Mouse (Mus musculus) left cerebral cortex, postnatal 25 days (tissue): ENCODE data around the gene Serpina16. TPM values are rescaled to one million over a fixed set of nuclear protein-coding genes. Genes with fewer than 3 reads are reported as not detected.

Experiments used
- DNase-seq, 2 experiments: peaks; one replicate each; pipeline ENCODE4 v3.0.0; 2022; ENCODE audit warnings: low spot score in 2 of 2, mixed read lengths in 1 of 2
- intact Hi-C: fragments of 180-260 bp; cut with DNase I; formaldehyde crosslinking; loops from one replicate; pipeline ENCODE4 v1.15.1; 2025
- total RNA-seq, 2 experiments: library from RNA; stranded (reverse); gene quantifications; 2 replicates each; pipeline ENCODE4 v1.2.3; 2021

Serpina16 gene
- total RNA-seq, 2 experiments from 2014 or later, result not detected

DNA sequence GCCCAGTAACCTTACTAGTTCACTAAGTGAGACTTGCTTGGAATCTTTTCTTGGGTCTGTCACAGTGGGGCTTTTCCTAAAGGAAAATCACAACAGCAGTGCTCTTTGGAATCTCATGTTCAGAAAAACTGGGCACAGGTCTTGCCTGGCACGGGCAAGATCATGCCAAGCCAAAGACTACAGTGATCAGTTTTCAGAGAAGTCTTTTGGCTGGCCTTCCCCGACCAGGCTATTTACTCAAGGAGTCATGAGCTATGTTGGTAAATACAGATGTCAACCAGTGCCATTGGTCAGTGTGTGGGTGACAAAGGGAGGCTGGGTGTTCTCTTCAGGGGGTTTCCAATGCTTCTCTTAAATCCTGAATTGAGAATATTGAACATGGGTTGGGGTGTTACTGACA is 16.8 kb downstream of the Serpina16 start:
- no peak for DNase-seq
- intact Hi-C loops, result no loop called here

DNA sequence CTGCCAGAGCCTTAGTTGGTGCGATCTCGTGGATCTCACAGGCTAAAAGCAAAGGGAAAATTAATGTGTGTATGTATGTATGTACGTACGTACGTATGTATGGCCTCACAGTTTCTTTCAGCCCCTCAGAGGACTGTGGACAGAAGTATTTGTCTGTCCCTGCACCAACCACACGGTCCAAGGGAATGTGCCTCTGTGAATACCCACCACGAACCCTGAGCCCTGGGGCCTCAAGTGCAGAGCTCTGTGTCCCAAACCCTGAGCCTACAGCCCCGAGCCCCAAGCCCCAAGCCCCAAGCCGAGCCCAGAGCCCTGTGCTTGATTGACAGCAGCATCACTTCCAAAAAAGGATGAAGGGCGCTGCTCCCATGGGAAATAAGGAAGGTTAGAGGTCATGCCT is 17.9 kb downstream of the Serpina16 start:
- intact Hi-C loops, result no loop called here
- no peak for DNase-seq

DNA sequence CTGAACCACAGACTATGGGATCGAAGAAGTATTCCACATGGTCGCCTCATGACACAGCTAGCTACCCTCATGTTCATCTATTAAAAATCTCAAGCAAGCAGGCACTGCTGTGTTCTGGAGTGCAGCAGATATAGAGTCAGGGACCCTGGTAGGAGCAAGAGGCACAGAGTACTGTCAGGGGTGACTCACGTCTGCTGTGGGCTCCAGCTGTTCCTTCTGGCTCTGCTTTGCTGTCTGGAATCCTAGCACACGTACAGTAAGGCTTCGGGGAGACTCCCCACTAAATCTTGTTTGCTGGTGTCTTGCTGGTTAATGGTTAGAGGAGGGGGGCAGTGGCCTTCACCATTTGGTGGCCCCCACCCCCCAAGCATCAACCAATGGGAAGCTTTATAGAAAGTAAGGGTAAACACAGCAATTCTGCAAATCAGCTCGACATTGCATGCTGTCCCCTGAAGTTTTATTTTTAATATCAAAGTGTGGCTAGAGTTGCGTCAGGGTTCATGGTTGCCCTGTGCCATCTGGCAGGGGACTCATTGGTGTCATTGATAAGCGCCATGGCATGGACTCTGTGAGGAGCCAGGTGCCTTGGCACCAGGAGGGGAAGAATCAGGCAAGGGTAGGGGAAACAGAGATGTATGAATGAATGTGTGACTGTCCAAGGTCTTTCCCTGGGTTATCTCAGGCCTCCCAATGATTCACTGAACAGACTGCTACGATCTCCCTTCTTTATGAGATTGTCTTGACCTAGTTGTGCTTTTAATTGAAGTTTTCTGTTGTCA is 18.9 kb downstream of the Serpina16 start, which contains the start of gene Serpina6:
TSS of gene Serpina6 (minus strand) at position 365 of the 779 bp plus-strand sequence.
- intact Hi-C loops, result no loop called here

DNA sequence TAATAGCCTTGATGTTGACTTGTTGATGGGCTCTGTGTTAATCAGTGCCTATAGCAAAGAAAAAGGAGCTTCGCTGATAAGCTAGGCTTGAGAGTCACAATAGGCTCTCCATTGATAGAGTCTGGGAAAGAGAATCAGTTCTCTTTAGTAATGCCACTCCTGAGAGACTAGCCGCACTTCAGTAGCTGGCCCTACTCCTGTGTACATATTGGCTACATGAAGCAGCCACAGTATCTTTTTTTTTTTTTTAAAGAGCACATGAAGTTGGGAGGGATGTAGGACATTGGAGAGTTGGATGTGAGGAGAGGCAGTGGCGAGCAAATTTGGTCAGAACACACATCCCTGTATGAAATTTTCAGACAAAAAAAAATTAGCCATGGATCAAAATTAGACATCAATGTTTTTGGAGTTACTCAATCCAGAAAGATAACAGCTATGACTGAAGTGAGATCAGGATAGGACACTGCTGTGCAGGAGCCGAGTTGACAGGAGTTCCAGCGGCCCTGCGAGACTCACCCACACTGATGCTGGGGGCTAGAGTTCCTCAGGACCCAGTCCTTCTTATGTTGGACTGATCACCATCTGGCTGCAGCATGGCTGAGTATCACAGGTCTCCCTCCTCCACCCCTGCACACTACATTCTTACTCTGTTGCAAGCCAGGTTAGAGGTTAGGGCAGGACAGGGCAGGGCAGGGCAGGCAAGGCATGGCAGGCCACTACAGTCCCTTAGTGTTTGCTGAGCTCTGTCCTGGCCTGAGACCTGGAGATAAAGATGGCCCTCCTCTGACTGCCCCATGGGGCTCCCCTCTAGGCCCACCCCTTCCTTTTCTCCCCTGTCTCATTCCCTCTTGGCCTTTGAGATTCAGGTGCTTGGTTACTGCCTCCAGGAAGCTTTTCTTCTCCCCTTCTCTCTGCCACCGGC is 20.6 kb downstream of the Serpina16 start:
- DNase-seq, result no peak
- intact Hi-C loops, result no loop called here

More for the DNA sequence above, 18.9 kb downstream of the Serpina16 start, which contains the start of gene Serpina6:
- no peak for DNase-seq

DNA sequence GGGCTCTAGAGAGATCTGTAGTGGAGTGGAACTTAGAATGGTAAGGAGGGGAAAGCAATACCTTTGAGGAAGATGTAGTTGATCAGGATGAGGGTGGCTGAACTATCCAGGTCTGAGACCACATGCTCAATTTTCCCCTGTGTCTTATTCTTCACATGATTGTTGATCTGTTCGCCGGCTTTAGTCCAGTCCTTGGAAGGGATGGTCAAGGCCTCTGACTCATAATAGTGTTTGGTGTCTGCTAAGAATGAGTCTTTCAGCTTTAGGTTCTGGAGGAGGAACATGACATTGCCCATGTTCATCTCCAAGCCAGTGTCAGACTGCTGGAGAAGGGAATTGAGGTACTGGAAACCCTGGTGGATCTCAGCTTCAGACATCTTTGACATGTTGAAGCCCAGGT is 22.1 kb downstream of the Serpina16 start:
- intact Hi-C loops, result no loop called here
- no peak for DNase-seq

DNA sequence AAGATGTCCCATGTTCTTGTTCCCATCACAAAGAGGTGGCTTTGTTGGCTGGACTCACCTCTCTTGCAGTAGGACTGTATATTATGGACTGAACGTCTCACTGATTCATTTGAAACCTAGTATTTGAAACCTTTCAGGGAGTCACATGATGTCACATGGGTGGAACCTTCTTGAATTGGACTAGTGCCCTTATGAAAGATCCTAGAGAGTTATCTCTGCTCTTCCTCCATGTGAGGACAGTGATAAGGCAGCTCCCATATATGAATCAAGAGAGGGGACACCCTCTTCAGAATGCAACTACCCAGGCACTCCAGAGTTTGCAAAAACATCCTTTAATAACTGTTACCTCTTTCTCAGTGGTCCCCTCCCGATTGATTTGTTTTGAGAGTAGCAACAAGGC is 29.6 kb downstream of the Serpina16 start:
- DNase-seq, result no peak
- intact Hi-C loops, result no loop called here

DNA sequence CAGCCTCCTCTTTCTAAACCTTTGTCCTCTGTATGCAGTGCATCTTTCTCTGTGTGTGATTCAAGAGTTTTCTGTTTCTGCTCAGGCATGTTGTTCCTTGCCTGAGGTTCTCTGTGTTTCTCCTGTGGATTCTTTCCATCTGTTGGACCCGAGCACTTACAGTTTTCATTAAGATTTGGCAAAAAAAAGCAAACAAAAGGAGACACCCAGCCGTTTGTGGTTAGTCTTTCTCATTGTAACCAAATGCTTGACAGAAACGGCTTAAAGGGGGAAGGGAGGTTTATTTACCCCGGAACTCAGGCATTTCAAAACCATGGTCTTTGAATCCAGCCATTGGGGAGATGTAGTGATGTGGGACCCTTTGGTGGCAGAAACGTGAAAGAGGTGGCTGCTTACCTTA is 31.3 kb downstream of the Serpina16 start:
- no peak for DNase-seq
- intact Hi-C loops, result loop anchor here (5.0 kb wide), 3 partner anchors 102 to 212 kb away; partner anchors contain the start of gene Ifi27

DNA sequence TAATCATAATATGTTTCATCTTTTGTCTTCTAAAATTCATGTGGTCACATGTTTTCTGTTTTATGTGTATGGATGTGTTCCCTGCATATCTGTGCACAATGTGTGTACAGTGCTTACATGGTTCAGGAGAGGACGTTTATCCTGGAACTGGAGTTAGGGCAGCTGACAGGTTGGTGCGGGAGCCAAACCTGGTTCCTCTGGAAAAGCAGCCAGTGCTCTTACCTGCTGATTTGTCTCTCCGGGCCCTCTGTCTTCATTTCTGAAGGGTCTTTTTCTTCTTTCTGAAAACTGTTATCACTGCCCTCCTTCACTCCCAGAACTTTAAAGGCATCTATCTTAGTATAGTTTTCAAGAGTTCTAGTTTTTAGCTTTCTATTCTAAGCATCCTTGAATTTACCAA is 32.1 kb downstream of the Serpina16 start:
- intact Hi-C loops, result loop anchor here (5.0 kb wide), 3 partner anchors 102 to 212 kb away; partner anchors contain the start of gene Ifi27
- no peak for DNase-seq

DNA sequence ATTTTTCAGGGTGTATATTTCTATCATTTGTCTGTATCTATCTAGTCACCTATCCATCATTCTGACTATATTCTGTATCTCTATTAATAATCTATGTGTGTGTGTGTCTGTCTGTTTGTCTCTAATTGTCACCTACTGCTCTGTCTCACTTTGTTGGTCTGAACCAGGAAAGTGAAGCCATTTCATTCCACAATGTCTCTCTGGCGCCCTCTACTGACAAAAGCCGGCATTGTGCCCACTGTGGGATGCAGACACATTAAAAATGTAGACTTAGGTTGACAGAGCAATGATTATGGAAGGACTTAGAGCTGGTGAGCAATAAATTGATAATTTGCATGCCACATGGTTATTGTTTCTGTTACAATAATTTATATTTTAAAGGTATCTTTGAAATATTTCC is 32.6 kb downstream of the Serpina16 start:
- peak; percentile 77 to 80 for DNase-seq
- intact Hi-C loops, result loop anchor here (5.0 kb wide), 3 partner anchors 101 to 211 kb away; partner anchors contain the start of gene Ifi27

DNA sequence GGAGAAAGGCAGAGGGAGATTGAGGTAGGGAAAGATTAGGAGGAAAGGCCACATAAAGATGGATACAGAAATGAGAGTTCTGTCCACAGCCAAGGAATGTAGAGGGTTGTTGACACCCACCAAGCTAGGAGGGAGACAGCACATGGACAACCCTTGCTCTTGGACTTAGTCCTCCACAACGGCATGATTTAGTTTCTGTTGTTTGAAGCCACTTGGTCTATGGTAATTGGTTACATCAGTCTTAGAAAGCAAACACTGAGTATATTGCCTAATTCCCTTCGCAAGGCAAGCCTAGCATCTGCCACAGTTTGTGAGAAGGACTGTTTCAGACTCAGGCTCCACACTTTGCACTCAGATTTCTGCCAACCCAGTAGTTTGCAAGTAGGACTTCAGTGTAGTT is 40.1 kb downstream of the Serpina16 start:
- intact Hi-C loops, result no loop called here
- no peak for DNase-seq

DNA sequence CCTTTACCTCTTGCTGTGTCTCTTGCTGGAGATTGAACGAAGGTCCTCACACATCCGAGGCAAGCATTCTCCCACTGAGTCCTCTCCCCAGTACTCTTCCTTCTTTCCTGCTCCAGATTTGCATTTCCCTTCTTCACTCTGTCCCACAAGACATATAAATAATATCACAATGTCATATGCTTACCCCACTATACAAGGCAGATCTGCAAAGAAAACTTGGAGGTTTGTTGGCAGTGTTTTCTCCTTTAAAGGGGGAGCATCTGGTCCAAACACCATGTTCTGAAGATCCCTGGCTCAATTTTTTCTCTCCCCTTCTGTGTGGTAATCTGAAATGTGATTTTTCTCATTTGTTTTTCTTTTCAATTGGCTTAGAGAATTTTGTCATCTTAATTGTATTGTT is 41.5 kb downstream of the Serpina16 start:
- DNase-seq, result peak in 1 of 2 experiments; percentile 14
- intact Hi-C loops, result no loop called here

DNA sequence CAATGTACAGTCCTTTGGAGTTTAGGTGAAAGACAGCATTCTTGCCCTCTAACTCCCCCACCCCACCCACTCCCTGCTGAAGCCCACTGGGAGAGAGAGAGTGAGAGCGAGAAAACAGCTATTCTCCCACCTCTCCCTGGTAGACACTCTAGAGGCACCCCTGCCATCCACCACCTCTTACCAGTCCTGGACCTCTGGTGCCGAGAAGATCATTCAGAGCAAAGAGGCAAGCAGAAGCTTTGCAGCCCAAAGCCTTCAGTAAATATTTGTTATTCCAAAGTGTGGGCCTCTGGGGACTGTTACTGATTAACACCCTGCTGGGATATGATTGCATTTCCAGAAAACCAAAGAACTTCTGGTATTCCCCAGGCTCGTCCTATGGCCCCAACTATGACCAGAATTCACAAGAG is 44.7 kb downstream of the Serpina16 start, which contains the start of gene Serpina10:
TSS of gene Serpina10 (minus strand) at position 242 of the 410 bp plus-strand sequence.
- no peak for DNase-seq
- intact Hi-C loops, result no loop called here

Other genes starting within 250 kb of the Serpina16 start
- gene Ifi27, start 241.9 kb downstream of the Serpina16 start, total RNA-seq, result 10 to 100 TPM; 48.9 to 51.2 TPM
- gene Ifi27l2a, start 232.5 kb downstream of the Serpina16 start, total RNA-seq, result 1 to 10 TPM; 1.4 to 1.5 TPM
- not detected for gene Ifi27l2b, start 218.9 kb downstream of the Serpina16 start, total RNA-seq
- 10 to 100 TPM; 21.5 to 23.4 TPM for gene Ppp4r4, start 143.9 kb downstream of the Serpina16 start, total RNA-seq
- not detected for gene Serpina10, start 44.7 kb downstream of the Serpina16 start, total RNA-seq
- gene Serpina6, start 18.9 kb downstream of the Serpina16 start, total RNA-seq, result not detected
- gene Serpina1f, start 19.4 kb upstream of the Serpina16 start, total RNA-seq, result not detected
- not detected for gene Serpina1d, start 97.5 kb upstream of the Serpina16 start, total RNA-seq
- gene Serpina1b, start 154.2 kb upstream of the Serpina16 start, total RNA-seq, result not detected
- gene Serpina1a, start 187.4 kb upstream of the Serpina16 start, total RNA-seq, result not detected
- not detected for gene Serpina1c, start 228.7 kb upstream of the Serpina16 start, total RNA-seq